Mouse (Mus musculus): Measurements from ENCODE around the gene Slc22a20.

DNA sequence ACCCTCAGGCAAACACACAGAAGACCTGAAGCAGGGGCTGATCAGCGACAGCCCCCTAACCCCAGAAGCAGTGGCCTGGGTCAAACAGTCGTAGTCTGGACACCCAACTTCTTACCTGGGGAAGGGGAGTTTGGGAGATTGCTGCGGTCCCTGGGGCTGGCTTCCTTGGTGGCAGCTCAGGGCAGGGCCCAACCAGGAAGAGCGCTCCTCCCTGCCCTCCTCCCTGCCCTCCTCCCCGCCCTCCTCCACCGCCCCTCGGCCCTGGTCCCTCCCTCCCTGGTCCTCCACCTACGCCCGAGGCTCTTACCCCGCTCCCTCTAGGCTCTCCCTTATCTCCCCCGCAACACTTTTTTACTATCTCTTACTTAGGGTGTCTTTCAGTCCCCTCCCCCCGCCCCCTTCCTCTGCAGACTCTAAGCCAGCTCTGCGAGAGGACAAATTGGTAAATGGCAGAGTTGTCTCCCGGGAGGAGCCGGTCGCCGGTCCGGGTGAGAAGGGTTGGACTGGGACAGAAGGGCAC, 29.1 kb upstream of the Slc22a20 start:
- TF ChIP-seq CTCF (IDR thresholded peaks at IDR 0.05; ENCODE audit: low read depth, low read length) (no peak), GATA1 (IDR thresholded peaks at IDR 0.05; ENCODE audit: borderline replicate concordance, low read length) (no peak), TAL1 (conservative IDR thresholded peaks at IDR 0.05; ENCODE audit: low read depth, low read length) (no peak), POLR2AphosphoS5 (IDR thresholded peaks at IDR 0.05; ENCODE audit: insufficient replicate concordance, low read depth, low read length) (no peak), GATA2 (IDR thresholded peaks at IDR 0.05; ENCODE audit: borderline replicate concordance, low read depth, low read length) (no peak)
